Mouse (Mus musculus) embryonic facial prominence, embryonic 14.5 days (tissue): Measurements from ENCODE around the gene Ndufb10. TPM values are rescaled to one million over a fixed set of nuclear protein-coding genes. Genes with fewer than 3 reads are reported as not detected.

Source experiments
- ATAC-seq: fragments of 200-750 bp; cut with Nextera tagmentation; 2 replicates; pipeline ENCODE4 v1.8.0; 2017; ENCODE audit warnings: low read depth, moderate number of reproducible peaks, moderate TSS enrichment
- DNase-seq: peaks from one replicate; pipeline ENCODE4 v3.0.0-alpha.2; 2015; ENCODE audit warnings: low spot score
- H3K27ac ChIP-seq: fragments of 300-500 bp; sonication (generic); replicated peaks from 2 replicates; pipeline ENCODE4 v1.5.1; 2014; ENCODE audit warnings: low read depth, mild to moderate bottlenecking, low read length, moderate library complexity
- H3K27me3 ChIP-seq: fragments of 300-500 bp; sonication (generic); replicated peaks from 2 replicates; pipeline ENCODE4 v1.6.1; 2014; ENCODE audit warnings: low read length; ENCODE audit not compliant: control insufficient read depth, insufficient read depth
- H3K36me3 ChIP-seq: fragments of 300-500 bp; sonication (generic); 2 replicates; pipeline ENCODE4 v1.6.1; 2014; ENCODE audit warnings: low read length, mixed read lengths; ENCODE audit not compliant: control insufficient read depth, insufficient read depth
- H3K4me1 ChIP-seq: fragments of 300-500 bp; sonication (generic); 2 replicates; pipeline ENCODE4 v1.6.1; 2014; ENCODE audit warnings: antibody characterized with exemption, low read length; ENCODE audit not compliant: control insufficient read depth, insufficient read depth
- H3K4me2 ChIP-seq: fragments of 300-500 bp; sonication (generic); 2 replicates; pipeline ENCODE4 v1.6.1; 2014; ENCODE audit warnings: low read depth, mild to moderate bottlenecking, low read length, moderate library complexity, mixed read lengths
- H3K4me3 ChIP-seq: fragments of 300-500 bp; sonication (generic); 2 replicates; pipeline ENCODE4 v1.5.1; 2014; ENCODE audit warnings: low read depth, mild to moderate bottlenecking, low read length
- H3K9ac ChIP-seq: fragments of 300-500 bp; sonication (generic); 2 replicates; pipeline ENCODE4 v1.6.1; 2014; ENCODE audit warnings: low read depth, mild to moderate bottlenecking, low read length, moderate library complexity, mixed read lengths
- H3K9me3 ChIP-seq: fragments of 300-500 bp; sonication (generic); 2 replicates; pipeline ENCODE4 v1.6.1; 2016; ENCODE audit warnings: low read length; ENCODE audit not compliant: control insufficient read depth
- WGBS: fragments of 180-500 bp; shearing (Covaris S2); extraction: QIAGEN DNeasy Blood & Tissue Kit; methylation state at CpG from one replicate; pipeline ENCODE4 v1.1.7; 2014; 5-methylcytosine and 5-hydroxymethylcytosine counted together
- polyA plus RNA-seq: library from polyadenylated mRNA; unstranded; fragments of >200 nt; fragmentation: Nextera tagmentation; extraction: Ambion mirVana; gene quantifications from 2 replicates; pipeline ENCODE4 v1.2.1, GENCODE M21; 2014

Gene Ndufb10
- polyA plus RNA-seq, 1 experiment from 2014 or later: 267 TPM

- H3K4me3 ChIP-seq: no peak overlapping the region
- H3K36me3 ChIP-seq: no peaks in the 10 kb centered on the region
- DNase-seq (peak; percentile 47), ATAC-seq (no peak)
- H3K27me3 ChIP-seq: peaks cover 47% of the 10 kb centered on the region
- 20% methylated on average over 4 of the region's 4 CpGs for WGBS
- no peak overlapping the region for H3K27ac ChIP-seq
- H3K9ac ChIP-seq: no peak overlapping the region
- H3K4me1 ChIP-seq: peaks cover 29% of the 10 kb centered on the region; the same call in 1 of the 2 replicates
- H3K4me2 ChIP-seq: peak overlapping the region; percentile 18; the same call in 1 of the 2 replicates
- no peaks in the 10 kb centered on the region for H3K9me3 ChIP-seq
These were observed 27.2 kb upstream of the Ndufb10 start for GRCm38 (mm10) chr17:24751528-24751927.

- Histone ChIP-seq H3K27ac (peak overlapping the region; percentile 52; the same call in 1 of the 2 replicates), H3K4me1 (peaks cover 8% of the 10 kb centered on the region; the same call in 1 of the 2 replicates), H3K4me3 (no peak overlapping the region), H3K9me3 (no peaks in the 10 kb centered on the region), H3K36me3 (no peaks in the 10 kb centered on the region), H3K27me3 (peaks cover 20% of the 10 kb centered on the region), H3K9ac (no peak overlapping the region; the same call in 1 of the 2 replicates), H3K4me2 (no peak overlapping the region)
- DNase-seq (peak; percentile 68), ATAC-seq (peak; percentile 56)
- WGBS: 24% methylated on average over 4 of the region's 4 CpGs
These were observed 22.7 kb upstream of the Ndufb10 start for GRCm38 (mm10) chr17:24746986-24747385.

GRCm38 (mm10) chr17:24745526-24746497 is 21.5 kb upstream of the Ndufb10 start:
- DNase-seq: peak; percentile 94
- no peak overlapping the region for H3K9ac ChIP-seq
- peaks cover 8% of the 10 kb centered on the region; the same call in 1 of the 2 replicates for H3K4me1 ChIP-seq
- H3K4me2 ChIP-seq: no peak overlapping the region
- WGBS: 14% methylated on average over 7 of the region's 7 CpGs
- no peak overlapping the region for H3K4me3 ChIP-seq
- H3K27me3 ChIP-seq: peaks cover 9% of the 10 kb centered on the region
- H3K9me3 ChIP-seq: no peaks in the 10 kb centered on the region
- no peak overlapping the region for H3K27ac ChIP-seq
- H3K36me3 ChIP-seq: 0 out of 2 replicates have a peak, but pooled peaks cover 6% of the 10 kb centered on the region
- peak; percentile 89 for ATAC-seq

GRCm38 (mm10) chr17:24744381-24744780 is 20.1 kb upstream of the Ndufb10 start:
- Histone ChIP-seq H3K9me3 (no peaks in the 10 kb centered on the region), H3K4me3 (no peak overlapping the region), H3K4me1 (peaks cover 8% of the 10 kb centered on the region; the same call in 1 of the 2 replicates), H3K27ac (no peak overlapping the region), H3K27me3 (no peaks in the 10 kb centered on the region), H3K4me2 (no peak overlapping the region), H3K36me3 (0 out of 2 replicates have a peak, but pooled peaks cover 10% of the 10 kb centered on the region), H3K9ac (no peak overlapping the region)
- no peak for ATAC-seq
- WGBS: 76% methylated on average over 3 of the region's 3 CpGs
- no peak for DNase-seq

- 78% methylated on average over 5 of the region's 5 CpGs for WGBS
These were observed 19.6 kb upstream of the Ndufb10 start for GRCm38 (mm10) chr17:24743896-24744295.

GRCm38 (mm10) chr17:24742307-24742706 is 18.0 kb upstream of the Ndufb10 start:
- ATAC-seq (no peak), DNase-seq (no peak)
- 0 out of 2 replicates have a peak, but pooled peaks cover 10% of the 10 kb centered on the region for H3K36me3 ChIP-seq
- 80% methylated on average over 8 of the region's 8 CpGs for WGBS
- H3K4me2 ChIP-seq: no peak overlapping the region
- H3K27ac ChIP-seq: no peak overlapping the region
- H3K27me3 ChIP-seq: no peaks in the 10 kb centered on the region
- H3K4me3 ChIP-seq: no peak overlapping the region
- no peaks in the 10 kb centered on the region for H3K9me3 ChIP-seq
- H3K4me1 ChIP-seq: peaks cover 8% of the 10 kb centered on the region
- H3K9ac ChIP-seq: no peak overlapping the region

More at GRCm38 (mm10) chr17:24743896-24744295, 19.6 kb upstream of the Ndufb10 start:
- Histone ChIP-seq H3K4me2 (no peak overlapping the region), H3K9me3 (no peaks in the 10 kb centered on the region), H3K36me3 (0 out of 2 replicates have a peak, but pooled peaks cover 10% of the 10 kb centered on the region), H3K9ac (no peak overlapping the region), H3K27me3 (no peaks in the 10 kb centered on the region), H3K4me1 (peaks cover 8% of the 10 kb centered on the region; the same call in 1 of the 2 replicates), H3K4me3 (no peak overlapping the region), H3K27ac (no peak overlapping the region)
- DNase-seq (no peak), ATAC-seq (no peak)

GRCm38 (mm10) chr17:24739926-24740325 is 15.6 kb upstream of the Ndufb10 start:
- Histone ChIP-seq H3K27ac (no peak overlapping the region), H3K4me2 (no peak overlapping the region), H3K4me1 (peaks cover 10% of the 10 kb centered on the region), H3K27me3 (no peaks in the 10 kb centered on the region), H3K9ac (no peak overlapping the region), H3K9me3 (no peaks in the 10 kb centered on the region), H3K36me3 (0 out of 2 replicates have a peak, but pooled peaks cover 10% of the 10 kb centered on the region), H3K4me3 (no peak overlapping the region)
- DNase-seq (no peak), ATAC-seq (no peak)
- 80% methylated on average over 8 of the region's 8 CpGs for WGBS

- Histone ChIP-seq H3K4me3 (no peak overlapping the region), H3K4me1 (peaks cover 10% of the 10 kb centered on the region), H3K9ac (no peak overlapping the region), H3K27me3 (no peaks in the 10 kb centered on the region), H3K4me2 (no peak overlapping the region), H3K27ac (no peak overlapping the region), H3K36me3 (0 out of 2 replicates have a peak, but pooled peaks cover 10% of the 10 kb centered on the region), H3K9me3 (no peaks in the 10 kb centered on the region)
- 79% methylated on average over 4 of the region's 4 CpGs for WGBS
- DNase-seq (no peak), ATAC-seq (no peak)
These were observed 14.0 kb upstream of the Ndufb10 start for GRCm38 (mm10) chr17:24738238-24738637.
